Mouse (Mus musculus): ENCODE measurements at regions not wholly inside any gene's neighbourhood (a gene's known extent, or its start where the extent isn't known, plus 50 kb on each side); places are given as distances from the start of the nearest gene placed in this dataset.

DNA sequence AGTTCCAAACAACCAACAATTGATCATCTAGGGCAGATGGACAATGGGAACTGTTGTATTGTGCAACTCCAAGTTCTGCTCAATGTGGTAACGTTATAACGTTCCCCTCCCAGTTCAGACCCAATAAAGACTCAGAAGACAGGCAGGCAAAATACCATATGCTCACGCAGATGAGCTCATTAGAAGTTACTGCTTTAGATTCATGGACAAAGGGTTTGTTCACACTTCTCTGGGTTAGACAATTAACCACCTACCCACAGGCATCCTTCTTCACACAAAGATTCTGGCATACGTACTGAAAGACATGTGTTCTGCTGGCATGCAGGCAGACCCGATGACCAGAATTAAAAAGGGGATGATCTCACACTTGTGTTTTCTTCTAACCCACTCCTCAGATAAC lies 130.0 kb downstream of the Polr2m start:
- DNase-seq (ENCODE audit: low spot score) = no peak

Measured in yolk sac, embryonic 10.5 days (tissue).